Mouse (Mus musculus) urinary bladder, postnatal 14 days (tissue): ENCODE data around the gene Smyd4.

Experiments
- DNase-seq: peaks from one replicate; pipeline ENCODE4 v3.0.0; 2021; ENCODE audit warnings: low spot score

The Smyd4 gene

GRCm38 (mm10) chr11:75348199-75348889, at the start of gene Smyd4, which contains the start of gene Rpa1:
TSS of gene Smyd4 (plus strand) at chr11:75348433.
TSS of gene Rpa1 (minus strand) at chr11:75348324.
- peak; percentile 95 for DNase-seq

GRCm38 (mm10) chr11:75298491-75298890, 49.7 kb upstream of the Smyd4 start:
- no peak for DNase-seq

GRCm38 (mm10) chr11:75299786-75300185, 48.4 kb upstream of the Smyd4 start:
- DNase-seq, result no peak

GRCm38 (mm10) chr11:75300954-75301353, 47.3 kb upstream of the Smyd4 start:
- DNase-seq, result no peak

GRCm38 (mm10) chr11:75304797-75305196, 43.4 kb upstream of the Smyd4 start:
- no peak for DNase-seq

- DNase-seq, result no peak
Measured at GRCm38 (mm10) chr11:75308650-75309049, 39.6 kb upstream of the Smyd4 start.

- DNase-seq, result no peak
Measured at GRCm38 (mm10) chr11:75310813-75311212, 37.4 kb upstream of the Smyd4 start.

GRCm38 (mm10) chr11:75311751-75312150, 36.5 kb upstream of the Smyd4 start:
- DNase-seq, result no peak

GRCm38 (mm10) chr11:75313834-75314233, 34.4 kb upstream of the Smyd4 start:
- no peak for DNase-seq

GRCm38 (mm10) chr11:75318351-75319221, 29.6 kb upstream of the Smyd4 start:
- DNase-seq, result no peak

GRCm38 (mm10) chr11:75319246-75319645, 29.0 kb upstream of the Smyd4 start:
- no peak for DNase-seq

GRCm38 (mm10) chr11:75323326-75323737, 24.9 kb upstream of the Smyd4 start:
- DNase-seq, result no peak

- DNase-seq, result no peak
Measured at GRCm38 (mm10) chr11:75324433-75324832, 23.8 kb upstream of the Smyd4 start.

- DNase-seq, result no peak
Measured at GRCm38 (mm10) chr11:75325116-75325968, 22.9 kb upstream of the Smyd4 start.

- DNase-seq, result no peak
Measured at GRCm38 (mm10) chr11:75325969-75326311, 22.3 kb upstream of the Smyd4 start.

- DNase-seq, result no peak
Measured at GRCm38 (mm10) chr11:75336676-75337075, 11.6 kb upstream of the Smyd4 start.

GRCm38 (mm10) chr11:75337246-75337645, 11.0 kb upstream of the Smyd4 start:
- DNase-seq, result no peak

- DNase-seq, result peak; percentile 33
Measured at GRCm38 (mm10) chr11:75340076-75340475, 8.2 kb upstream of the Smyd4 start.

GRCm38 (mm10) chr11:75340698-75341345, 7.4 kb upstream of the Smyd4 start:
- no peak for DNase-seq

GRCm38 (mm10) chr11:75343096-75343495, 5.1 kb upstream of the Smyd4 start:
- no peak for DNase-seq

- no peak for DNase-seq
Measured at GRCm38 (mm10) chr11:75344163-75344562, 4.1 kb upstream of the Smyd4 start.

- no peak for DNase-seq
Measured at GRCm38 (mm10) chr11:75344716-75345115, 3.5 kb upstream of the Smyd4 start.
